8 mouse cellular contexts compared by ENCODE assay signal in genomic region chr17:25951225-25951802, GRCm38 (mm10). TPM values are rescaled to one million over a fixed set of nuclear protein-coding genes. Genes with fewer than 3 reads are reported as not detected.
A peak's percentile ranks its signal among the peaks of the same experiment; 100 is the strongest.
DNase-seq lines count a peak whose midpoint lies in the region; ATAC-seq and TF ChIP-seq lines count a peak whose summit lies in the region.

No protein-coding gene starts in this region.

- H3K4me3 ChIP-seq in bone marrow macrophage, adult 2 months (ENCODE audit: insufficient read depth, low read length) = peak overlapping the region; percentile 51
- peak overlapping the region; percentile 34 for H3K4me3 ChIP-seq in forebrain, embryonic 16.5 days (replicated peaks; ENCODE audit: low read length)
- H3K4me3 ChIP-seq in liver, embryonic 13.5 days (replicated peaks) = peak overlapping the region; percentile 53

- no peaks in the 10 kb centered on the region; the same call in 1 of the 2 replicates for H3K36me3 ChIP-seq in forebrain, embryonic 16.5 days (ENCODE audit: control insufficient read depth, insufficient read depth)
- no peaks in the 10 kb centered on the region for H3K36me3 ChIP-seq in liver, embryonic 13.5 days

- peak; percentile 45 for DNase-seq in kidney, adult 18-20 months
- no peak for DNase-seq in kidney, adult 9 months
- DNase-seq in liver, embryonic 13.5 days = no peak
- no peak for DNase-seq in layer of hippocampus, adult 11-12 months (ENCODE audit: low spot score)
- no peak for DNase-seq in lung, adult 18-20 months

- peak overlapping the region; percentile 46 for H3K4me2 ChIP-seq in forebrain, embryonic 16.5 days (ENCODE audit: low read length)
- H3K4me2 ChIP-seq in liver, embryonic 13.5 days = peak overlapping the region; percentile 70

- TF ChIP-seq CTCF in bone marrow macrophage, adult 2 months (IDR thresholded peaks at IDR 0.05; ENCODE audit: low read depth, low read length) = no peak

- TF ChIP-seq POLR2A in bone marrow macrophage, adult 2 months (IDR thresholded peaks at IDR 0.05; ENCODE audit: borderline replicate concordance, low read depth, low read length) = no peak

- WGBS in forebrain, embryonic 16.5 days = 1% methylated on average over 33 of the region's 33 CpGs
- WGBS in liver, embryonic 13.5 days (ENCODE audit: insufficient replicate concordance) = 2% methylated on average over 33 of the region's 33 CpGs

- no peaks in the 10 kb centered on the region for H3K9me3 ChIP-seq in forebrain, embryonic 16.5 days (ENCODE audit: control insufficient read depth, low read length)
- no peaks in the 10 kb centered on the region for H3K9me3 ChIP-seq in liver, embryonic 13.5 days (replicated peaks)

- H3K9ac ChIP-seq in forebrain, embryonic 16.5 days (replicated peaks; ENCODE audit: low read depth, low read length) = no peak overlapping the region
- peak overlapping the region; percentile 51; the same call in 1 of the 2 replicates for H3K9ac ChIP-seq in liver, embryonic 13.5 days

- H3K27ac ChIP-seq in bone marrow macrophage, adult 2 months (ENCODE audit: insufficient read depth, low read depth, low read length) = no peak overlapping the region
- no peak overlapping the region for H3K27ac ChIP-seq in forebrain, embryonic 16.5 days (ENCODE audit: low read length)
- H3K27ac ChIP-seq in liver, embryonic 13.5 days = no peak overlapping the region

- H3K4me1 ChIP-seq in bone marrow macrophage, adult 2 months (ENCODE audit: control insufficient read depth, insufficient read depth, low read length) = no peaks in the 10 kb centered on the region
- H3K4me1 ChIP-seq in forebrain, embryonic 16.5 days (replicated peaks; ENCODE audit: control insufficient read depth, insufficient read depth, low read length) = peaks cover 11% of the 10 kb centered on the region
- H3K4me1 ChIP-seq in liver, embryonic 13.5 days (replicated peaks) = peaks cover 57% of the 10 kb centered on the region

- no peak for ATAC-seq in forebrain, embryonic 16.5 days
- no peak for ATAC-seq in liver, embryonic 13.5 days (ENCODE audit: low read depth)
- ATAC-seq in CD4-positive, CD25-positive, alpha-beta regulatory T cell, adult 4 months = no peak

- H3K27me3 ChIP-seq in forebrain, embryonic 16.5 days (replicated peaks; ENCODE audit: control insufficient read depth, insufficient read depth, low read length) = peaks cover 36% of the 10 kb centered on the region
- H3K27me3 ChIP-seq in liver, embryonic 13.5 days = peaks cover 51% of the 10 kb centered on the region

RNA-seq across cellular contexts. Expression of gene A930017K11Rik, which starts 1.1 kb away (rescaled TPM):
- polyA plus RNA-seq in bone marrow macrophage, adult 2 months (2012; ENCODE audit: insufficient read depth, insufficient read length, missing spikeins) = not detected in 2 replicates
- 0.21 TPM in 1 of 2 replicates, not detected in the other for polyA plus RNA-seq in forebrain, embryonic 16.5 days (2015; fragmentation: Nextera tagmentation; extraction: Ambion mirVana)
- 0.24 and 0.32 TPM in 2 replicates for polyA plus RNA-seq in liver, embryonic 13.5 days (2015; fragmentation: Nextera tagmentation; extraction: Ambion mirVana)
- not detected for polyA plus RNA-seq in CD4-positive, CD25-positive, alpha-beta regulatory T cell, adult 4 months (2017; shearing (Covaris generic))

RNA-seq across cellular contexts. Expression of gene Nhlrc4, which starts 6.6 kb away (rescaled TPM):
- not detected in 2 replicates for polyA plus RNA-seq in bone marrow macrophage, adult 2 months (2012; ENCODE audit: insufficient read depth, insufficient read length, missing spikeins)
- polyA plus RNA-seq in forebrain, embryonic 16.5 days (2015; fragmentation: Nextera tagmentation; extraction: Ambion mirVana) = not detected in 2 replicates
- 5.1 and 7.2 TPM in 2 replicates for polyA plus RNA-seq in liver, embryonic 13.5 days (2015; fragmentation: Nextera tagmentation; extraction: Ambion mirVana)
- not detected for polyA plus RNA-seq in CD4-positive, CD25-positive, alpha-beta regulatory T cell, adult 4 months (2017; shearing (Covaris generic))

RNA-seq across cellular contexts. Expression of gene Pigq, which starts 6.6 kb away (rescaled TPM):
- 51.1 and 53.4 TPM in 2 replicates for polyA plus RNA-seq in bone marrow macrophage, adult 2 months (2012; ENCODE audit: insufficient read depth, insufficient read length, missing spikeins)
- polyA plus RNA-seq in forebrain, embryonic 16.5 days (2015; fragmentation: Nextera tagmentation; extraction: Ambion mirVana) = 56.3 and 61.2 TPM in 2 replicates
- polyA plus RNA-seq in liver, embryonic 13.5 days (2015; fragmentation: Nextera tagmentation; extraction: Ambion mirVana) = 126 and 152 TPM in 2 replicates
- polyA plus RNA-seq in CD4-positive, CD25-positive, alpha-beta regulatory T cell, adult 4 months (2017; shearing (Covaris generic)) = 10 to 100 TPM; 27.8 to 49.3 TPM

RNA-seq across cellular contexts. Expression of gene Rab40c, which starts 31.8 kb away (rescaled TPM):
- polyA plus RNA-seq in bone marrow macrophage, adult 2 months (2012; ENCODE audit: insufficient read depth, insufficient read length, missing spikeins) = 30.0 and 32.8 TPM in 2 replicates
- polyA plus RNA-seq in forebrain, embryonic 16.5 days (2015; fragmentation: Nextera tagmentation; extraction: Ambion mirVana) = 56.6 and 59.2 TPM in 2 replicates
- polyA plus RNA-seq in liver, embryonic 13.5 days (2015; fragmentation: Nextera tagmentation; extraction: Ambion mirVana) = 6.5 and 7.0 TPM in 2 replicates
- 1 to 10 TPM; 6.6 to 7.3 TPM for polyA plus RNA-seq in CD4-positive, CD25-positive, alpha-beta regulatory T cell, adult 4 months (2017; shearing (Covaris generic))

RNA-seq across cellular contexts. Expression of gene Capn15, which starts 34.3 kb away (rescaled TPM):
- 12.1 and 12.7 TPM in 2 replicates for polyA plus RNA-seq in bone marrow macrophage, adult 2 months (2012; ENCODE audit: insufficient read depth, insufficient read length, missing spikeins)
- 16.5 and 23.3 TPM in 2 replicates for polyA plus RNA-seq in forebrain, embryonic 16.5 days (2015; fragmentation: Nextera tagmentation; extraction: Ambion mirVana)
- polyA plus RNA-seq in liver, embryonic 13.5 days (2015; fragmentation: Nextera tagmentation; extraction: Ambion mirVana) = 11.1 and 12.3 TPM in 2 replicates
- polyA plus RNA-seq in CD4-positive, CD25-positive, alpha-beta regulatory T cell, adult 4 months (2017; shearing (Covaris generic)) = 1 to 10 TPM; 5.3 to 6.6 TPM
